Mouse (Mus musculus) bone marrow macrophage, adult 2 months (primary cell): ENCODE results near the gene Prr13.

Source experiments
- CTCF ChIP-seq: IDR thresholded peaks from 2 replicates; pipeline ENCODE4 v1.5.1; 2012; ENCODE audit warnings: low read depth, mild to moderate bottlenecking, low read length, moderate library complexity
- POLR2A ChIP-seq: IDR thresholded peaks from 2 replicates; pipeline ENCODE4 v1.6.1; 2012; ENCODE audit warnings: mild to moderate bottlenecking, low read depth, low read length, borderline replicate concordance

DNA sequence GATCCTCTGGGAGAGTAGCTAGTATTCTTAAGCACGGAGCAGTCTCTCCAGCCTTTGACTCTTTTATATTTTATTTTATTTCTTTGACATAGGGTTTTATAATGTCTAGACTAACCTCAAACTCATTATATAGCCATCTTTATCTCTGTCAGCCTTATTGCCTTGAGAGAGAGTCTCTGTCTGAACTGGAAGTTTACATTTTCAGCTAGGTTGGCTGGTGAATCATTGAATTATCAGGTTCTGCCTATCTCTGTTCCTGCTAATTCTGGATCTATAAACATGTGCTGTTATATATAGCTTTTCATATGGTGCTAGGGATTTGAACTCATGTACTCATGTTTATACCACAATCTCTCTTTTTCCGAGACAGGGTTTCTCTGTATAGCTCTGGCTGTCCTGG lies 41.3 kb upstream of the Prr13 start:
- no peak for TF ChIP-seq POLR2A
- no peak for TF ChIP-seq CTCF
